Mouse (Mus musculus) left cerebral cortex, adult 9 months (tissue): ENCODE measurements at regions not wholly inside any gene's neighbourhood (a gene's known extent, or its start where the extent isn't known, plus 50 kb on each side); places are given as distances from the start of the nearest gene placed in this dataset.

Experiments used
- DNase-seq, 2 experiments: peaks; one replicate each; pipeline ENCODE4 v3.0.0; 2022; ENCODE audit warnings: low spot score in 2 of 2

GRCm38 (mm10) chr4:153724045-153724444 is 233.0 kb upstream of the A430005L14Rik start:
- DNase-seq, result peak in 1 of 2 experiments; percentile 34

- DNase-seq, result no peak
Observed at GRCm38 (mm10) chr4:153727273-153727672, 229.8 kb upstream of the A430005L14Rik start.

- no peak for DNase-seq
Observed at GRCm38 (mm10) chr4:153727896-153728422, 229.1 kb upstream of the A430005L14Rik start.

GRCm38 (mm10) chr4:153738088-153738487 is 218.9 kb upstream of the A430005L14Rik start:
- no peak for DNase-seq

GRCm38 (mm10) chr4:153742241-153742640 is 214.8 kb upstream of the A430005L14Rik start:
- no peak for DNase-seq

- peak; percentile 16 to 24 for DNase-seq
Observed at GRCm38 (mm10) chr4:153752791-153753190, 204.2 kb upstream of the A430005L14Rik start.

- DNase-seq, result no peak
Observed at GRCm38 (mm10) chr4:153758323-153758722, 198.7 kb upstream of the A430005L14Rik start.

- DNase-seq, result no peak
Observed at GRCm38 (mm10) chr4:153758781-153759180, 198.3 kb upstream of the A430005L14Rik start.

- no peak for DNase-seq
Observed at GRCm38 (mm10) chr4:153760934-153761333, 196.1 kb upstream of the A430005L14Rik start.

- no peak for DNase-seq
Observed at GRCm38 (mm10) chr4:153763413-153763812, 193.6 kb upstream of the A430005L14Rik start.

GRCm38 (mm10) chr4:153767713-153768112 is 189.3 kb upstream of the A430005L14Rik start:
- DNase-seq, result no peak

- no peak for DNase-seq
Observed at GRCm38 (mm10) chr4:153768350-153768749, 188.7 kb upstream of the A430005L14Rik start.

- DNase-seq, result no peak
Observed at GRCm38 (mm10) chr4:153770675-153771074, 186.4 kb upstream of the A430005L14Rik start.

GRCm38 (mm10) chr4:153780501-153780900 is 176.5 kb upstream of the A430005L14Rik start:
- DNase-seq, result no peak

- DNase-seq, result no peak
Observed at GRCm38 (mm10) chr4:153781271-153781670, 175.8 kb upstream of the A430005L14Rik start.

- DNase-seq, result no peak
Observed at GRCm38 (mm10) chr4:153781981-153782521, 175.0 kb upstream of the A430005L14Rik start.

GRCm38 (mm10) chr4:153784401-153784800 is 172.6 kb upstream of the A430005L14Rik start:
- DNase-seq, result no peak

- DNase-seq, result no peak
Observed at GRCm38 (mm10) chr4:153785564-153785963, 171.5 kb upstream of the A430005L14Rik start.

GRCm38 (mm10) chr4:153792307-153792706 is 164.7 kb upstream of the A430005L14Rik start:
- peak in 1 of 2 experiments; percentile 5 for DNase-seq

GRCm38 (mm10) chr4:153798061-153798460 is 159.0 kb upstream of the A430005L14Rik start:
- DNase-seq, result peak in 1 of 2 experiments; percentile 57

- no peak for DNase-seq
Observed at GRCm38 (mm10) chr4:153805727-153806126, 151.3 kb upstream of the A430005L14Rik start.

GRCm38 (mm10) chr4:153806180-153806692 is 150.8 kb upstream of the A430005L14Rik start:
- DNase-seq, result peak; percentile 11 to 71

- DNase-seq, result no peak
Observed at GRCm38 (mm10) chr4:153806820-153807436, 150.1 kb upstream of the A430005L14Rik start.
